Mouse (Mus musculus) kidney, postnatal 36 days (tissue): ENCODE results near the gene Eml1.
A peak's percentile ranks its signal among the peaks of the same experiment; 100 is the strongest.

ENCODE experiments used
- DNase-seq, 2 experiments: peaks; one replicate each; pipeline ENCODE4 v3.0.0; 2021 to 2022; ENCODE audit warnings: mixed read lengths in 2 of 2

Gene Eml1

DNA sequence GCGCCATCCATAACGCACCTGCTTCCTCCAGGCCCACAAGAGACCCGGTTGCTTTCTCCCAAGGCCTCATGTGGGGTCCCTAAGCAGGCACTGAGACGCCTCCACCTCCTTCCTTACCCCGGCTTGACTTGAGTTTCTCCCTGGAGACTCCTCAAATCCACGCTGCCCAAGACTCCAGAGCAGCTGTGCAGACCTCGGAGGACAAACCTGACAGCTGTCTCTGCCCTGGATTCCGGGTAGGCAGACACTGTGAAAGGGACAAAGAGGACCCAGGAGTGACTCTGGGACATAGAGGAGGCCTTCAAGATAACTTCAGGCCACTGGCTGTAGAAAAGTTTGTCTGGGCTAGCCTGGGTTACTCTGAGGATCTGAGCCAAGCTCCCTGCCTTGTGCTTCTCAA, 3.9 kb downstream of the Eml1 start:
- no peak for DNase-seq

DNA sequence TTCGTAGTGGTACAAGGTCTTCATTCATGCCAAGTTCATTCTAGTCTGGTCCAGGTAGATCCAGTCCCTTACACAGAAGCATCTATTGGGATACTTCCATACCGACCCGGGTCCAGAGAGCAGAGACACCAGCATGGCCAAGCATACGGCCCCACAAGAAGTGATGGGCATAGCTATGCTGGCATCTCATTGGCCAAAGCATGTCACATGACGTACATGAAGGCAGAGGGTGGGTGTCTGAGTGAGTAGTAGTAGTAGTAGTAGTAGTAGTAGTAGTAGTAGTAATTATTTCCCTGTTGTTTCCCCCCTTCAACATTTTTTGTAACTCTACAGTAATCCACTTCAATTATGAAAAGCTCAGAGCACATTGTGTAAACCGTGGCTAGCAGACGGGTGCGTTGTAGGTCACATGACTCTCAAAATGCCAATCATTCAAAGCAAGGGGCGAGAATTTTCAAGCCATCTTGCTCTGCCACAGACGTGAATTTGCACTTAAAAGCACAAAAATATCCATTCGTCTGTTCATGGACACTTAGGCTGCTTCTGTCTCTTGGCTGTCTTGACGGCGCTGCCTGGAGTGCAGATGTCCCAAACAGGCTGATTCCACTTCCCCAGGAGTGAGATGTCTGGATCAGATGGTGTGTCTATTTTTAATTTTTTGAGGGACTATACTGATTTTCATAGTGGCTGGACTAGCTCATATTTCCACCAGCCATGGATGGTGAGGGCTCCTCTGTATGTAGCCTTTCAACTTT, 7.8 kb downstream of the Eml1 start:
- no peak for DNase-seq

DNA sequence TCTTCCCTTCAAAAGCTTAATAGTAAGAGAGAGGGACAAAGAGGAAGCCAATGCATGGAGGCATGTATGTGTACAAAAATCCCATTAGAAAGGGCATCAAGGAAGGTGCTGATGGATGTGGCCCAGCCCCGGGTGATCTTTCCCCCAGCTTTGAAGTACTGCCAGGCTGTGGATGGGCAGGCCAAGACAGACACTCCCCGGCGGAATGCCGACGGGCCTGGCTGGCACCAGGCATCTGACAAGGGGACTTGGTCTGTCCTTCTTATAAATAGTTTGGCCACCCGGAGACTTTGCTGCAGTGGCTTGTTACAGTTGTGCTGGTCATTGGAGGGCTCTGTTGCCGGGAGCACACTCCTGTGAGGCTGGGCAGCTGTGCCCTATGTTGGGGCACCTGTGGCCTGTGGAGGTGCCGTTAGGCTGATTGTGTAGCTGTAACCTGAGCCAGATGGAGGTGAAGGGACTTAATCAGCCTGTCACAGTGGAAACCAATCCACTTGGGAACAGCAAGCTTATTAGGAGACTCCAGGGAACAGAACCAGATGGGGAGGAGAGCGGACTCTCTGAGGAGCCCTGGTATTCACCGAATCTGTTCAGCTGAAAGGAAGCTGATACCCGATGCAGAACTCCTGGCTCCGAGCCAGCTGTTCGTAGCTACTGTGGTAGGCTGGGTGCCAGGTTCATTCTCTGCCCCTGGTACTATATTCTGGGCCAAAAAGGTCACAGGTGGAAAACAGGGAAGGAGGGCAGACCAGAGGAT, 15.9 kb downstream of the Eml1 start:
- peak in 1 of 2 experiments; percentile 55 for DNase-seq

DNA sequence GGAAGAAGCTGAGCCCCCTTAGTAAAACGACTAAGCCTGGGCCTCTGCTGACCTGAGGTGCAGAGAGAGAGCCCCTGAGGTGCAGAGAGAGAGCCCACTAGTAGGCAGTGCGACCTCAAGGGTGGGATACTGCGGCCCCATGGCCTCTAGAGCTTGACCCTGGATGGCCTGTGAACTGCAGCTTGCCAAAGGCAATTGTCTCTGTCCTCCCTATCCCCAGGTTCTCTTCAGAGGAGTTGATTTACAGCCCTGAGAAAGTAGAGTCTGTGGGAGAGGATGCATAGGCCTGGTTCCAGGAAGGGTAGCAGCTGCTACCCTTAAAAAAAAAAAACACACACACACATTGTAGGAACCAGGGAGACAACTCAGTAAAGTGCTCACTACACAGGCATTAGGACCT, 19.0 kb downstream of the Eml1 start:
- DNase-seq = no peak

DNA sequence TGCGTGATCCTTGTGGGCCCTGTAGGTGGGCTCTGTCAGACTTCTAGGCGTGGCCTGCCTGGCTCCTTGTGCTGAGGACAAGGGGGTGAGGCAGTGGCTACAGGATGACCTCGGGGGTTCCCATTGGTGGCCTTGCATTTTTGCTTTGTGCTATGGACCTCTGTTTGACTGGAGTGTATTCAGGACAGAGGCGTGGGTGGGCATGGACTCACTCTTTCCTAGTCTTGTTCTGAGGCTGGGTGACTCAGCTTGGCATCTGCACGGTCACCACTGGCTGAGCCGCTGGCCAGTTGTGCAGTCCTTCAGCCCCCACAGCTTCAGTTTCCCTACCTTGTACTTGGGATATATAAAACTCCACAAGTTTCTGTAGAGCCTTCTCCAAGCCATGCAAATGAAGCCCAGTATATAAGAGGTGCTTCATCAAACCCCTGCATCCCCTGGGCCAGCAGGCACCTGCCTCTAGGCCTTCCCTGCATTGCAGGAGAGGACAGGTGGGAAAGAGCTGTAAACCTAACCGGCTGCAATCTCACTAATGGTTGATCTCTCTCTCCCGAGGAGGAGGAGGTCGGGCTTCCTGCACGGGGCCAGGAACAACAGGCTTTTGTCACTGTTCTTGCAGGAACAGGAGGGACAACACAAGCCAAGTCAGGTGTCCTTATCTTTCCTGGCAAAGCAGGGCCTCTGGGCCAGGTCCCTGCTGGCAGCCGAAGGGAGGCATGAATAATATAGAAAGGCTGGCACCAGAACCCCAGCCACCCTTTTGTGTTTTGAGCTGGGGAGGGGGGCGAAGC, 21.7 kb downstream of the Eml1 start:
- DNase-seq = no peak

DNA sequence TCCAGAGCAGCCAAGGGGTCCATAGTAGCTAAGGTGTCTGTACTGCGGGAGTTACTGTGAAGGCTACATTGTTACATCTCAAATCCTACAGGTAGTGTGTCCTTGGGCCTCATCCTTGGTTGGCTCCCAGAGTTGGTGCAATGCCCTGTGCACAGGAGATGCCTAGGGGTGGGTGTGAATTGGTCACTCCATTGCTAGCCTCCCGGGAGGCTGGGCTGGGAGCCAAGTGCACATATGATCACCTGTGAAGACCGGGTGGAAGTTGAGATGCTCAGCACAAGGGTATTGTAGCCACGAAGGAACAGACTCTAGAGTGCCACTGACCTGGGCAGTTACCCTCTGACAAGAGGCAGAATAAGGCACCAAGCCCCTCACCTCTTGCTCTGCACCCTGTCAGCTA, 22.3 kb downstream of the Eml1 start:
- no peak for DNase-seq

DNA sequence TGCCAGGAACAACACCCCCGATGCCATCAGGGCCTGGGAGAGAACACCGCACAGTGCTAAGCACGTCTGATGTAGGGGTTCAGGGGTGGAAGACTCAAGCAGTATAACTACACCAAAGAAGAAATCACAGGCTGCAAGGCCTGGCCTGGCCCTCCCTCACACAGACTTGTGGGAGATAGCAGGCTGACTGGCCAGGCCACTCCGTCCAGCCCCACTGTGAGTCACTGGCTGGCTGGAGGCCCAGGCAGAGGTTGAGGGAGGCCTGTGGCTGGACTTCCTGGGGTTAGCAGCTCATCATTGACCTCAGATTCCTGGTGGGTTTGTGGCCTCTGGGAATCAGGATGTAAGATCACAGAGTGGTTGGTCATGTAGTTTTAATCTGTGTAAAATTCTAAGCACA, 22.9 kb downstream of the Eml1 start:
- peak; percentile 89 to 92 for DNase-seq

DNA sequence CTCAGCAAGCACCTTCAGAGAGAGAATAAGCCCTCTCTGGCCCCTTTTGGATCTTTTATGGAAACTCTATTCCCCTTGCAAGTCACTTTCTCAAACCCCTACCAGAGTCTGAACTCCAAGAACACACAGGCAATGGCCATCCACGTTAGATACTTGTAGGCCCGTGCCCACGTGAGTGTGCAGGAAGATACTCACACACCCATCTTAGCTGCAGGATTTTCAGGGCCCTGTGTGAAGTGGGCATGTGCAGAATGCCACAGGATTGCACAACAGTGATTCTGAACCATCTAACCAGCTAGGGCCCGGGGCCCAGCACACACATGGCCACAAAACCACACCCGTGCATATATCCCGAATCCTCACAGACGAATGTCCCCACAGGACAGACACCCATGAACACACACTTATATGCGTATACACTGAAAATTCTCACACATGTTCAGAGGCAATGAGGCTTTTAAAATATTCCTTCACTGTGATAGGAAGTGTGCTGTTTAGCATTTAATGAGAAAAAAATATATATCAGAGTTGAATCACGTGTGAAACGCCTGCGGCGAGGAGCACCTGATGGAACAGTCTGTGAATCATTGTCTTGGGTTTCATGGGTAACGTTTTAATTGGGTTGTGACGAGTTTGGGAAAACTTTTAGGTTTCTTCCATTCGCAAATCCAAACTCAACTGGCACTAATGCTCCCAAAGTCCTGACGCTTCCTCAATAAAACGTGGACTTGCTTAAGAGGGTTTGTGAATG, 24.0 kb downstream of the Eml1 start:
- peak in 1 of 2 experiments; percentile 20 for DNase-seq

DNA sequence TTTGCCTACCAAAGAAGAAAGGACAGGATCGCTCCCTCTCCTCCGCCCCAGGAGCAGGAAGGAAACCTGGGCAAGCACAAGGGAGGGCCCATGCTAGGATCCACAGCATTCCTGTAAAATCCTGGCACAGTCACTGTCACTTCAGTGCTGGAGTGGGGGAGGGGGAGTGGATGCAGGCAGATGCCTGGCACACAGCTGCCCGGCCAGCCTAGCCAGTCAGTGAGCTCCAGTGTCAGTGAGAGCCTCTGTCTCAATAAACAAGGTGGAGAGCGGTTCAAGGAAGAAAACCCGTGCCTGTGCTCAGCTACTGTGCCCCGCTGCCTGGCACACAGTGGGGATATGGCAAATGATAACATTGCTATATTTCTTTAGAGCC, 24.5 kb downstream of the Eml1 start:
- DNase-seq = peak in 1 of 2 experiments; percentile 44

DNA sequence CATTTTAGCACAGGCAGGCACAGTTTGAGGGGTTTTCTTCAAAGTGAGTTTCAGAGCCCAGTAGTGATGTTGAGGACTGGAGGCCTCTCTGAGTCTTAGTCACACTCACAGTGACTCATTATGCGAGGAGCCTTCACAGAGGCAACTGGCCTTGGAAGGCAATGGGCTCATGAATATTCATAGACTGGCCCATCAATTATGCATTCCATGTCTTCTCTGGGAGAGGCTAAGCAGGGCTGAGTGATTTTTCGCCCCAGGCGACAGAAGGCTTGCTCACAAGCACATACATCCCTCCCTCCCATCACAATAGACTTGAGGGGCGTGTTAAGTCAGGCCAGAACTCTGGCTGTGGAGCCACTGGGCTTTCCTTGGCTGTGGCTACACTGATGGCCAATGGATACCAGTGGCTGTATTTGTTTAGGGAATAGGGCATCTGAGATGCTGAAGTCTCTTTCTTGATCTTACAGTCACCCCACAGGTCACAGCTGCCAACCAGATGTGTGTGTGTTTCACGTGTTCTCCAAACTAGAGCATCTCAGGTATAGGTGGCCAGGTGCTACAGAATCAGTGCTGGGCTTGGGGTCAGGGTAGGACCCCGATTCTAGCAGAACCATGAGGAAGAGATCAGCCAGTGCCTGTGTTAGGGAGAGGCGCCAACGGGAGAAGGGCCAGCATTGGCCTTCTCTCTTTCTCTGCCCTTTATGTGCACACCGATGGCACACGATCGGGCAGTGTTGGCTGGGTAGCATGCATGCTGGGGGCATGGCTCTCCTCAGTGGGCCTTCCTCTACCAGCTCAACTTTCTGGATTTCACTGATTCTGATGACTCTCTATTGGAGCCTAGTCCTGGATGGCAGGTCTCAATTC, 25.6 kb downstream of the Eml1 start:
- peak; percentile 46 to 62 for DNase-seq

DNA sequence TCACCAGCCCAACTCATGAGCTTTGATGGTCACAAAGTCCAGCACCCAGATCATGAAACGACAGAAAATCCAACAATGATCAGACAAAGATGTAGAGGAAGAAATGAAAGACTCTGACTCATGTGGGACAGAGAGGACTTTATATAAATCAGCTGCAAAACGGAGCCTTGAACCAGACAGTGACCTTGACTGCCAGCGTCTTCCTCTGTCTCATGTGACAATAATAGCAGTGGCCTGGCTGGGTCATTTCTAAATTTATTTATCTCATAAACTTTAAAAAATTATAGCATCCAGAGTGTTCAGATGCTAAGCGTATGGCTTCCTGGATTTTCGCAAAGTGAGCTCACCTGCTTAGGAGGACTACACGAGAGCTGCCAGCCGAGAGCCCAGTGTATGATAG, 27.9 kb downstream of the Eml1 start:
- no peak for DNase-seq

DNA sequence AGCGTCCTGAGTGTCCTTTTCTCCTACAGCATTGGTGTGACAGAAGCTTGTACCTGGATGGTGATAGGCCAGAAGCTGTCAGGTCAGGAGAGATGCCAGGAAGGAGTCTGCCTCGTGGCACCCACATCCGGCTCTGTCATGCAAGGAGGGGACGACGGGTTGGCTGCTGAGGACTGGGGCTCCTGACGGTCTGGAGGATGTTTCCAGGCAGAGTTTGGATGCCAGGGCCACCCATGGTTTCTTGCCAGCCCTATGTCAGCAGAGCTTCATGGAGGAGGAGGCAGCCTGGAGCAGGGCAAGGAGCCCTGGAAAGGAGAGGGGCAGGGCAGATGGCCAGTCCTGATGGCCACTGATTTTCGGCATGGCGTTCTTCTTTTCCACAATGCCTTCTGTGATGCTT, 28.4 kb downstream of the Eml1 start:
- no peak for DNase-seq

DNA sequence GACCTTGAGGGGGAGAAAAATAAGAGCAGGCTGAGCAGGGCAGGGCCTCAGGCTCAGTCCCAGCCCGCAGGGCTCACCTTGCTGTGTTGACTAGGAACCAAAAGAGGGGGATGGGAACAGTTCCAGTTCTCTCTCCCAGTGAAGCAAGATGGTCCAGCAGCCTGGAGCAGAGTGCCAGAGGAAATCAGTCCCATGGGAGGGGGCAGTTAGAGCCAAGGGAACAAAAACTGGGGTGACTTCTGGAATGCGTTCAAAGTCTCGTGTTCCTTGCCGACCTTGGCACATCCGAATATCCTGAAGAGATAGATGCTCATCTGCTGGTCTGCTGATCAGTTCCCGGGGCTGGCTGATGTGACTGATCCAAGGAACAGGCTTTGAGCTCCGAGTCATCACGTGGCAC, 30.2 kb downstream of the Eml1 start:
- no peak for DNase-seq

DNA sequence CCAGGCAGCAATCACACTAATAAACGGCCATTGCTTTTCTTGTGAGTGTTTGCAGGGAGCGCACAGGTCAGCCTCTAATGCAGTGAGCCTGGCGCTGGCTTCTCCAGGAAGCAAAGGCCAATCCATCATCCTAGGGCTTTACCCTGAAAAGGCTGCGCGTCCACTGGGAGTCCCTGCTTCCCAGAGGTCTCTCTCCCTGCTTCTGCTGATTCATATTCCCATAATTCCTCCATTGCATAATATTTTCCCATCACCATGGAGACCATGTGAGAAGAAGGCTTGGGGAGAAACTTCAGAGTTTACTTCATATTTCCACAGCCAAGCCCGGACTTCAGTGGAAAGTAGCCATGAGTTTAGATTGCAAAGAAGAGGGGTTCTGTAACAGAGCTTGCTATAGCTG, 33.2 kb downstream of the Eml1 start:
- peak; percentile 60 to 71 for DNase-seq

DNA sequence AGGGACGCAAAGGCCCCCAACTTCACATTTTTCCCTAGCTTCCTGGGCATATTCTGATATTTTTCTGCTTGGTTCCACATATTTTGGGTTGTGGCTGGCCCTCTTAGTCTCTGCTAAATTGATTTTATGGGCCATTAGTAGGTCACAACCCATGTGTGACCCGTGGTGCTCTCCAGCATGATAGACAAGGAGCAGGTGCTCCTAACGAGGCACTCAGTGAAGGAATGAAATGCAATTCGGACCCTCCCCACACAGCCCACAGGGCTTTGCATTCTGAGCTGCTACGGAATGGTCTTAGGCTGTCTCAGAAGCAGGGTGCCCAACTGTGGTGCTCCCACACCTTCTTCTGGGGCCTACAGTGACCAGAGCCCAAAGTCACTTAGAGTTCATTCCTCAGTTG, 38.3 kb downstream of the Eml1 start:
- no peak for DNase-seq

DNA sequence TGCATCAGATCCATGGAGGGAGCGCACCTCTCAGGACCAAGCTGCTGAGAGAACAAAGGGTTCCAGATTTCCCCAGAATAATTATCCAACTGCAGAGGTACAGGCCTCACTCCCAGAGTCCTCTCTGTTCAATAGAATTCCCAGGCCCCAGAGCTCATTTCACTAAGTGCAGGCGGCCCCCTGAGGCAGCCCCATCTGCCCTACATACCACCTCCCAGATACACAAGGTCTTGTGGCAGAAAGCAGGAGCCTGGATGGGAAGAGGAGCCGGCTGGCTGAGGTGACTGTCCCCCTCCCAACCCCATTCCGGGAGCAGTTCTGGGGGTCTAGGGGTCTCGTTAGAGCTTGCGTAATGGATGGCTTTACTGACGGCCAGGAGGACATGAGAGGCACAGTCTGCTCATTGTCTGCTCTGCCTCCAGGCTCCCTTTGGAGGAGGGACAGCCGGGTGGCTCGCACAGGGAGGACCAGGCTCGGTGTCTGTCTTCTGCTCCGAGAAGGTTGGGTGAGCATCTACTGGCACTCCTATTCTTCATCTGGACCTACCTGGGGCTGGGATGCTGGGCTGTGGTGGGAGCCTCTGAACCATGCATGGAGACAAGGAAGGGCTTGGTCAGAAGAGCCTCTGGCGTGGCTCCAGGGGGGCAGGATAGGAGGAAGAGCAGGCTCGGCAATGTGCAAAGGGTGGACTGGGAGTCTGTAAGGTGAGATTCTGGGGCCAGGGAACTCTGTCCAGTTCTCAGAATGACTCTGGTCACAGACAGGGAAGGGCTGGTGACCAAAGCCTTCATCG, 39.9 kb downstream of the Eml1 start:
- no peak for DNase-seq

DNA sequence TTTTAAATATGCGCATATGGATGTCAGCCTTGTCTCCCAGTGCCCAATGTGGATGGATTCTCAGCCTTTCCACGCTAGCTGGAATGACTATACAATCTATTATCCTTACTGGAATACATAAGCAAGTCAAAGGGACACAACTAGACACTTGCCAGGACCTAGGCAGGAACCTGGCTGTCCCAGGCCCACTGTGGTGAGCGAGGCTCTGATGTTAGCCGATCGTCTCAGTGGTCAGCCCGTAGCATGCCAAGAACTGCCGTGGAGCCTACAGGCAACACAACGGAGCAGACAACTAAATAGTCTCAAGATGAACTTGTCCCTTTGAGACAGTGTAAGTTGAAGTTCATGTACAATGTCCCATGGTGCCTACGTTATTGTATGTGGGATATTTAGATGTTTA, 44.2 kb downstream of the Eml1 start:
- DNase-seq = no peak

DNA sequence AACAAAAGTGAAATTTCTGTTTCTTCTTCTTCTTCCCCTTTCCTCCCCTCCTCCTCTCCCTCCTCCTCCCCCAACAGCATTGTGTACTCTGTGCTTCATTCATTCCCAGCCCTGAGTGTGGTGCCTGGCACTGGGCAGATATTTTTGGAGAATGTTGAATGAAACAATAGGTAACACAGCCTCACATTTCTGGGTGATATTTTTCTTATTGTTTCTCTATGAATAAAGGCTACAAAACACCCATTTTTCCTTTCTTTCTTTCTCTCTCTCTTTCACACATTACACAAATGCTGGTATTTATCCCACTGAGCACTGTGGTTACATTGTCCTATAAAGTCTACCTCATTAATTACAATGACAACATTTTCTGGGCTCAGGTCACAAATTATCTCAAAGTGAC, 48.8 kb downstream of the Eml1 start:
- DNase-seq = no peak

DNA sequence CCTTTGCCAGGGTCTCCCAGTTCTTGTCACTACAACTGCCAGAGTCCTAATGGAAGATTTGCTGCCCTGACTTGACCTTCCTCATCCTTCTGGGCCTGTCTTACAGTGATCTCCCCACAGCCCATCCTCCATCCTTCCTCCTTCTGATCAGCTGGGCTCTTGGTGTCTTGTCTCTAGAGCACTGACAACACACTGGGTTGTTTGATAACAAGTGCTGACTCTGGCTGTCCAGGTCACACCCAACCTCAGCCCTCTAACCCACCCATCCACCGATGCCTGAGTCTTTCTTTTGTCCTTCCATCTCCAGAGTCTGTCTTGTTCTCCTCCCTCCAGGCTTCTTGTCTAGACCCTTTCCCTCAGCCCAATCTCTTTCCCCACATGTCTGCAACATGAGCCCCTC, 50.7 kb downstream of the Eml1 start:
- no peak for DNase-seq

DNA sequence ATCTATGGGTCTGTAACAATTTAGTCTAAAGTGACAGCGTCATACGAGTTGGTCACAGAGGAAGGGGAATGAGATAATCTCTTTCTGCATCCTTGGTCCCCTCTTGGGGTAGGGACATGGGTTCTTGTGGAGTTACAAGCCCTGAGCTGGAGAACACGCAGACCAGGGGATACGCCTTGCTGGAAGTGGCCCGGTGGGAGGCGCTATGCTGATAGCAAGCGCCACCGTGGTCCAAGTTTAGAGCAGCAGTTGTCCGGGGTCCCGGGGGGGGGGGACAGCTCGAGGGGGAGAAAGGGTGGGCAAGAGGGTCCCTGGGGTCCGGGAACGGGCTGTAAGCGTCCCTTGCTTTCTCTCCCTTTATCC, 51.7 kb downstream of the Eml1 start:
- DNase-seq = peak; percentile 20 to 67
